15 mouse cellular contexts compared by ENCODE assay signal in the genomic region with DNA sequence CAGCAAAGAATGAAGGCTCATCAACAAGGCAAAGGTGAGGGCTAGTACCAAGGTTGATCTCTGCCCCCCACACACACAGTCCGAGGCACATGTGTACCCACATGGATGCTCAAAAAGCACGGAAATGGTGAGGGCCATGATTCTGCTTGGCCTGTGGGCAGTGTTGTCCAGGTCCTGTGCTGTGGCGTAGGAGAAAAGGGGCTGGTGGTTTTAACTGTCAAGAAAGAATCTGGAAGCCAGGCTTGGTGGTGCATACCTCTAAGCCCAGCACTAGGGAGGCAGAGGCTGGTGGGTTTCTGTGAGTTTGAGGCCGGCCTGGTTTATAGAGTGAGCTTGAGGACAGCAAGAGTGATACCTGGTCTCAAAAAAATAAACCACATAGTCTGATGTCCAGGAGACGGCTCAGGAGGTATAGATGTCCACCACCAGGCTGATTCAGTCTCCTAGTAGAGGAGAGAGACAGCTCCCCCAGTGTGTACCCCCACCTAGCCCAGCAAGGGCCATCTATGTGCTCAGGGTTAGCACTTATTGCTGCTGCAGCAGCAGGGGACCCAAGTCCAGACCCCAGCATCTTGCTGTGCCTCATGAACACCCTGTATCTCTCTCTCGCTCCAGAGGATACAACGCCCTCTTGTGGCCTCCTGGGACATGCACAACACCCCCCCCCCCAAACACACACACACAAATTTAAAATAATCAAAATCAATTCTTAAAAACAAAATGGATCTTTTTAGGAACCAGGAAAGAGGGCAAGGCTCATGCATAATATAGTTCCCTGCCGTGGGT. TPM values are rescaled to one million over a fixed set of nuclear protein-coding genes. Genes with fewer than 3 reads are reported as not detected.
DNase-seq lines count a peak whose midpoint lies in the region; ATAC-seq and TF ChIP-seq lines count a peak whose summit lies in the region.
"Had no signal": no experiment of that assay in that cellular context is flagged by ENCODE, and none has a peak within 500 bp of the region (broad histone marks: within the 10 kb centered on the region; RNA-seq: fewer than 3 reads in every experiment).

No protein-coding gene starts in this region.

- no peak for TF ChIP-seq POLR2A in cerebellum, adult 2 months (IDR thresholded peaks at IDR 0.05; ENCODE audit: borderline replicate concordance, insufficient read depth, low read length)

- H3K4me1 ChIP-seq in cerebellum, adult 2 months (ENCODE audit: control insufficient read depth, insufficient read depth, low read length) = peaks cover 30% of the 10 kb centered on the region
- peaks cover 7% of the 10 kb centered on the region; the same call in 1 of the 2 replicates for H3K4me1 ChIP-seq in kidney, postnatal 0 days (replicated peaks; ENCODE audit: insufficient read depth, low read length)
- no peaks in the 10 kb centered on the region; the same call in 1 of the 2 replicates for H3K4me1 ChIP-seq in midbrain, postnatal 0 days (ENCODE audit: insufficient read depth, low read length)
- H3K4me1 ChIP-seq in midbrain, embryonic 13.5 days (replicated peaks) = peaks cover 41% of the 10 kb centered on the region
- H3K4me1 ChIP-seq in stomach, postnatal 0 days (replicated peaks; ENCODE audit: control insufficient read depth, insufficient read depth) = no peaks in the 10 kb centered on the region; the same call in 1 of the 2 replicates

- no peak for DNase-seq in cerebellum, adult 2 months
- no peak for DNase-seq in cerebellum, postnatal 4 days (ENCODE audit: low spot score in 2 of 2)
- DNase-seq in kidney, postnatal 0 days (ENCODE audit: low spot score) = no peak
- DNase-seq in kidney, adult 18-20 months = no peak
- no peak for DNase-seq in midbrain, postnatal 0 days (ENCODE audit: low spot score)
- no peak for DNase-seq in stomach, postnatal 0 days (ENCODE audit: low spot score)
- no peak for DNase-seq in Muller cell, postnatal 12 days (ENCODE audit: inconsistent ontology term)
- DNase-seq: gastrocnemius, postnatal 25 days; kidney, adult 9 months; thymus, adult 2 months had no signal

- no peak for ATAC-seq in kidney, postnatal 0 days (replicated peaks; ENCODE audit: low FRiP score, low read depth)
- ATAC-seq in midbrain, postnatal 0 days (ENCODE audit: low FRiP score) = no peak
- no peak for ATAC-seq in midbrain, embryonic 13.5 days
- no peak for ATAC-seq in stomach, postnatal 0 days (ENCODE audit: low FRiP score, low TSS enrichment)

- no peak overlapping the region for H3K27ac ChIP-seq in cerebellum, adult 2 months (ENCODE audit: insufficient read depth, low read length)
- H3K27ac ChIP-seq in kidney, postnatal 0 days = no peak overlapping the region
- no peak overlapping the region for H3K27ac ChIP-seq in midbrain, postnatal 0 days (ENCODE audit: low read depth, low read length)
- H3K27ac ChIP-seq in midbrain, embryonic 13.5 days = no peak overlapping the region
- H3K27ac ChIP-seq in stomach, postnatal 0 days (replicated peaks) = no peak overlapping the region
- H3K27ac ChIP-seq: heart, embryonic 15.5 days; hindbrain, embryonic 14.5 days; liver, embryonic 15.5 days; neural tube, embryonic 15.5 days had no signal

- TF ChIP-seq CTCF in cerebellum, adult 2 months (IDR thresholded peaks at IDR 0.05; ENCODE audit: borderline replicate concordance, insufficient read depth, low read depth, low read length) = peak; percentile 29; the same call in 1 of the 2 replicates
- TF ChIP-seq CTCF in kidney, postnatal 0 days (IDR thresholded peaks at IDR 0.05; ENCODE audit: low read depth) = peak; percentile 51
- peak; percentile 55 for TF ChIP-seq CTCF in midbrain, postnatal 0 days (IDR thresholded peaks at IDR 0.05)
- peak; percentile 60 for TF ChIP-seq CTCF in stomach, postnatal 0 days (IDR thresholded peaks at IDR 0.05; ENCODE audit: low read depth)

- no peak overlapping the region for H3K9ac ChIP-seq in kidney, postnatal 0 days (ENCODE audit: low read depth, low read length)
- H3K9ac ChIP-seq in midbrain, postnatal 0 days (replicated peaks; ENCODE audit: low read length, poor library complexity, severe bottlenecking) = no peak overlapping the region
- H3K9ac ChIP-seq in midbrain, embryonic 13.5 days (replicated peaks) = no peak overlapping the region
- no peak overlapping the region for H3K9ac ChIP-seq in stomach, postnatal 0 days (ENCODE audit: low read length)
- H3K9ac ChIP-seq: heart, embryonic 15.5 days; hindbrain, embryonic 14.5 days; liver, embryonic 15.5 days; neural tube, embryonic 15.5 days had no signal

- H3K36me3 ChIP-seq in kidney, postnatal 0 days (ENCODE audit: insufficient read depth, low read length) = peaks cover 21% of the 10 kb centered on the region
- peaks cover 37% of the 10 kb centered on the region for H3K36me3 ChIP-seq in midbrain, postnatal 0 days (ENCODE audit: insufficient read depth, low read length)
- H3K36me3 ChIP-seq in midbrain, embryonic 13.5 days = peaks cover 53% of the 10 kb centered on the region
- peaks cover 4% of the 10 kb centered on the region for H3K36me3 ChIP-seq in stomach, postnatal 0 days (ENCODE audit: control insufficient read depth, insufficient read depth, low read length)

- no peaks in the 10 kb centered on the region for H3K27me3 ChIP-seq in cerebellum, adult 2 months (ENCODE audit: control insufficient read depth, insufficient read depth, low read length)
- H3K27me3 ChIP-seq in kidney, postnatal 0 days (ENCODE audit: insufficient read depth, low read length) = no peaks in the 10 kb centered on the region
- no peaks in the 10 kb centered on the region for H3K27me3 ChIP-seq in midbrain, postnatal 0 days (ENCODE audit: insufficient read depth, low read length)
- no peaks in the 10 kb centered on the region for H3K27me3 ChIP-seq in midbrain, embryonic 13.5 days
- H3K27me3 ChIP-seq in stomach, postnatal 0 days (ENCODE audit: control insufficient read depth, insufficient read depth, low read length) = no peaks in the 10 kb centered on the region
- H3K27me3 ChIP-seq: heart, embryonic 15.5 days; neural tube, embryonic 15.5 days had no signal

- no peak overlapping the region for H3K4me3 ChIP-seq in cerebellum, adult 2 months (replicated peaks; ENCODE audit: insufficient read depth, low read depth, low read length)
- H3K4me3 ChIP-seq in kidney, postnatal 0 days (replicated peaks; ENCODE audit: low read depth, low read length) = no peak overlapping the region
- H3K4me3 ChIP-seq in midbrain, postnatal 0 days (ENCODE audit: low read depth, low read length) = no peak overlapping the region
- no peak overlapping the region for H3K4me3 ChIP-seq in midbrain, embryonic 13.5 days (replicated peaks)
- no peak overlapping the region for H3K4me3 ChIP-seq in stomach, postnatal 0 days (ENCODE audit: low read depth, low read length)
- H3K4me3 ChIP-seq: heart, embryonic 15.5 days; liver, embryonic 15.5 days; neural tube, embryonic 15.5 days had no signal

- WGBS in cerebellum, adult 2 months = 76% methylated on average over 8 of the region's 8 CpGs
- 87% methylated on average over 8 of the region's 8 CpGs for WGBS in kidney, postnatal 0 days
- WGBS in midbrain, postnatal 0 days = 86% methylated on average over 8 of the region's 8 CpGs
- 91% methylated on average over 8 of the region's 8 CpGs for WGBS in midbrain, embryonic 13.5 days
- 90% methylated on average over 8 of the region's 8 CpGs for WGBS in stomach, postnatal 0 days

- no peaks in the 10 kb centered on the region for H3K9me3 ChIP-seq in kidney, postnatal 0 days (replicated peaks; ENCODE audit: low read length)
- no peaks in the 10 kb centered on the region for H3K9me3 ChIP-seq in midbrain, postnatal 0 days (ENCODE audit: low read length)
- no peaks in the 10 kb centered on the region for H3K9me3 ChIP-seq in midbrain, embryonic 13.5 days
- no peaks in the 10 kb centered on the region for H3K9me3 ChIP-seq in stomach, postnatal 0 days (ENCODE audit: control insufficient read depth, low read length)
- H3K9me3 ChIP-seq: heart, embryonic 15.5 days; liver, embryonic 15.5 days; neural tube, embryonic 15.5 days had no signal

- TF ChIP-seq EP300 in stomach, postnatal 0 days (optimal IDR thresholded peaks at IDR 0.05) = no peak

- no peak overlapping the region for H3K4me2 ChIP-seq in kidney, postnatal 0 days (ENCODE audit: low read length)
- H3K4me2 ChIP-seq in midbrain, postnatal 0 days (ENCODE audit: low read depth, low read length, poor library complexity, severe bottlenecking) = no peak overlapping the region
- H3K4me2 ChIP-seq in midbrain, embryonic 13.5 days (replicated peaks) = no peak overlapping the region
- no peak overlapping the region for H3K4me2 ChIP-seq in stomach, postnatal 0 days (replicated peaks; ENCODE audit: low read depth)
- H3K4me2 ChIP-seq: heart, embryonic 15.5 days; hindbrain, embryonic 14.5 days; liver, embryonic 15.5 days; neural tube, embryonic 15.5 days had no signal

RNA-seq across cellular contexts. Expression of a gene that starts 3.8 kb away (rescaled TPM):
- polyA plus RNA-seq in cerebellum, adult 2 months (2012; rRNA removed) = 119 and 121 TPM in 2 replicates
- 88.0 and 93.7 TPM in 2 replicates for polyA plus RNA-seq in kidney, postnatal 0 days (2015; fragmentation: Nextera tagmentation; extraction: Ambion mirVana)
- total RNA-seq in midbrain, postnatal 0 days (2014; rRNA removed) = 187 and 211 TPM in 2 replicates
- polyA plus RNA-seq in midbrain, postnatal 0 days (2015; fragmentation: Nextera tagmentation; extraction: Ambion mirVana) = 267 and 269 TPM in 2 replicates
- polyA plus RNA-seq in midbrain, embryonic 13.5 days (2015; fragmentation: Nextera tagmentation; extraction: Ambion mirVana) = 197 TPM in 2 replicates
- 72.5 and 74.5 TPM in 2 replicates for polyA plus RNA-seq in stomach, postnatal 0 days (2015; fragmentation: Nextera tagmentation; extraction: Ambion mirVana)

RNA-seq across cellular contexts. Expression of a gene that starts 8.0 kb away (rescaled TPM):
- polyA plus RNA-seq in cerebellum, adult 2 months (2012; rRNA removed) = 68.5 and 75.4 TPM in 2 replicates
- 242 and 245 TPM in 2 replicates for polyA plus RNA-seq in kidney, postnatal 0 days (2015; fragmentation: Nextera tagmentation; extraction: Ambion mirVana)
- total RNA-seq in midbrain, postnatal 0 days (2014; rRNA removed) = 105 and 119 TPM in 2 replicates
- polyA plus RNA-seq in midbrain, postnatal 0 days (2015; fragmentation: Nextera tagmentation; extraction: Ambion mirVana) = 163 and 165 TPM in 2 replicates
- polyA plus RNA-seq in midbrain, embryonic 13.5 days (2015; fragmentation: Nextera tagmentation; extraction: Ambion mirVana) = 242 TPM in 2 replicates
- 127 and 137 TPM in 2 replicates for polyA plus RNA-seq in stomach, postnatal 0 days (2015; fragmentation: Nextera tagmentation; extraction: Ambion mirVana)

RNA-seq across cellular contexts. Expression of a gene that starts 9.3 kb away (rescaled TPM):
- 392 TPM in 2 replicates for polyA plus RNA-seq in cerebellum, adult 2 months (2012; rRNA removed)
- 35.0 and 38.3 TPM in 2 replicates for polyA plus RNA-seq in kidney, postnatal 0 days (2015; fragmentation: Nextera tagmentation; extraction: Ambion mirVana)
- 289 and 323 TPM in 2 replicates for total RNA-seq in midbrain, postnatal 0 days (2014; rRNA removed)
- polyA plus RNA-seq in midbrain, postnatal 0 days (2015; fragmentation: Nextera tagmentation; extraction: Ambion mirVana) = 205 and 213 TPM in 2 replicates
- 114 and 133 TPM in 2 replicates for polyA plus RNA-seq in midbrain, embryonic 13.5 days (2015; fragmentation: Nextera tagmentation; extraction: Ambion mirVana)
- polyA plus RNA-seq in stomach, postnatal 0 days (2015; fragmentation: Nextera tagmentation; extraction: Ambion mirVana) = 22.1 and 23.5 TPM in 2 replicates

RNA-seq across cellular contexts. Expression of a gene that starts 13.0 kb away (rescaled TPM):
- 76.2 and 81.8 TPM in 2 replicates for polyA plus RNA-seq in cerebellum, adult 2 months (2012; rRNA removed)
- 0.84 and 1.4 TPM in 2 replicates for polyA plus RNA-seq in kidney, postnatal 0 days (2015; fragmentation: Nextera tagmentation; extraction: Ambion mirVana)
- total RNA-seq in midbrain, postnatal 0 days (2014; rRNA removed) = 81.6 and 82.2 TPM in 2 replicates
- 5.4 and 5.6 TPM in 2 replicates for polyA plus RNA-seq in midbrain, postnatal 0 days (2015; fragmentation: Nextera tagmentation; extraction: Ambion mirVana)
- 5.3 and 9.3 TPM in 2 replicates for polyA plus RNA-seq in midbrain, embryonic 13.5 days (2015; fragmentation: Nextera tagmentation; extraction: Ambion mirVana)
- 0.68 and 1.1 TPM in 2 replicates for polyA plus RNA-seq in stomach, postnatal 0 days (2015; fragmentation: Nextera tagmentation; extraction: Ambion mirVana)

RNA-seq across cellular contexts. Expression of a gene that starts 15.1 kb away (rescaled TPM):
- polyA plus RNA-seq in cerebellum, adult 2 months (2012; rRNA removed) = 33.3 and 34.7 TPM in 2 replicates
- polyA plus RNA-seq in kidney, postnatal 0 days (2015; fragmentation: Nextera tagmentation; extraction: Ambion mirVana) = 14.5 and 14.6 TPM in 2 replicates
- total RNA-seq in midbrain, postnatal 0 days (2014; rRNA removed) = 28.0 and 31.5 TPM in 2 replicates
- 11.4 and 11.5 TPM in 2 replicates for polyA plus RNA-seq in midbrain, postnatal 0 days (2015; fragmentation: Nextera tagmentation; extraction: Ambion mirVana)
- polyA plus RNA-seq in midbrain, embryonic 13.5 days (2015; fragmentation: Nextera tagmentation; extraction: Ambion mirVana) = 11.6 and 13.2 TPM in 2 replicates
- polyA plus RNA-seq in stomach, postnatal 0 days (2015; fragmentation: Nextera tagmentation; extraction: Ambion mirVana) = 7.2 and 8.2 TPM in 2 replicates
